Mouse (Mus musculus) thymus, postnatal 0 days (tissue): Measurements from ENCODE around the gene Misp. TPM values are rescaled to one million over a fixed set of nuclear protein-coding genes. Genes with fewer than 3 reads are reported as not detected.
A peak's percentile ranks its signal among the peaks of the same experiment; 100 is the strongest.

Experiments used
- DNase-seq: peaks from one replicate; pipeline ENCODE4 v3.0.0-alpha.2; 2015; ENCODE audit warnings: low spot score
- microRNA-seq: library from miRNA; unstranded; fragments of <30 nt; microRNA quantifications from one replicate; pipeline ENCODE4, GENCODE M21; 2016; ENCODE audit warnings: borderline number of aligned reads
- polyA plus RNA-seq: library from polyadenylated mRNA; unstranded; fragments of >200 nt; fragmentation: Nextera tagmentation; extraction: Ambion mirVana; gene quantifications from 2 replicates; pipeline ENCODE4 v1.2.1, GENCODE M21; 2015

The Misp gene
- polyA plus RNA-seq, 1 experiment from 2014 or later = 10.5 TPM

DNA sequence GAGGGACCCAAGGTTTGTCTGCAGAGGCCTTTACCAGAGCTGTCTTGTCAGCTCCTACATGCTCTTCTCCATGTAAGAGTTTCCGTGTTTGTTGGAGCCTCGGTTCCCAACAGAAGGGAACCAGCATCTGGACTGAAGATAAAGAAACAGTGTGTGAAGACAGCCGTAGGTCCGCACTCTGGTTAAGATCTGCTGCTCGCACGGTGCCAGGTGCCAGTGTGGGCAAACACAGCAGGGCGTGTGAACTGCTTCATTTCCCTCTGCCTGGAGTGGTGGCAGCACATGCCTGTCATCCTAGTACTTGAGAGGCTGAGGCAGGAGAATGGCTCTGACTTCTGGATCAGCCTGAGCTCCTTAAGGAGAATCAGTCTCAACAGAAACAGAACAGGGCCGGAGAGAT, 51.1 kb downstream of the Misp start:
- no peak for DNase-seq

DNA sequence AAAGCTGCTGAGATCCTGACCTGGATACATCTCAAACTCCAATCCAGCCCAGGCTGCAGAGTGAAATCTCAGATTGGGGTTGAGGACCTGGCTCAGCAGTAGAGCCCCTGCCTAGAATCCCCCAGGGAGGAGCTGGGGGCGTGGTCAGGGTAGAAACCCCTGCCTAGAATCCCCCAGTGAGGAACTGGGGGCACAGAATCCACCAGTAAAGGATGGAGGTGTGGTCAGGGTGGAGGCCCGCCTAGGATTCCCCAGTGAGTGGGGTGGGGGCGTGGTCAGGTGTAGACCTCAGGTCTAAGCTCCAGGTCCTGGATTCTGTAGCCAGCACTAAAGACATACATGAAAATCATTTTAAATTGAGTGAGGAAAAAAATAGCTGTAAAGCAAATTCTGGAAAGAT, 52.1 kb downstream of the Misp start:
- no peak for DNase-seq

DNA sequence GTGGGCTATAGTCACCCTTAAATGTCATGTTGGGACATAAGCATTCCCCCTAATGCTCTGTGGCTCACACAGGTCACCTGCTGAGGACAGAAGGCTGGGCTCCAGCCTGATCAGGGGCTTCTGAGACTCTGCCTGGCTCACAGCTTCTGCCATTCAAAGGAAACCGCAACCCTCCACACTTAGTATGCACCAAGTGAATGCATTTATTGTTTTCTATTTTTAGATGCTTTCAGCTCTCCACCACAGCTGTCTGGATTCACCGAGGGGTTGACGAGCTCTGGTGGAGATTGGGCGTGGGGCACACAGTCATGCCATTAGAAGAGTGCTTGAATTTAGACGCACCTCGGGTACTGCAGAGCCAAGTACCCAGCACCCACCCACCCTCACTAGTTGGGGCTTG, 52.5 kb downstream of the Misp start:
- no peak for DNase-seq

DNA sequence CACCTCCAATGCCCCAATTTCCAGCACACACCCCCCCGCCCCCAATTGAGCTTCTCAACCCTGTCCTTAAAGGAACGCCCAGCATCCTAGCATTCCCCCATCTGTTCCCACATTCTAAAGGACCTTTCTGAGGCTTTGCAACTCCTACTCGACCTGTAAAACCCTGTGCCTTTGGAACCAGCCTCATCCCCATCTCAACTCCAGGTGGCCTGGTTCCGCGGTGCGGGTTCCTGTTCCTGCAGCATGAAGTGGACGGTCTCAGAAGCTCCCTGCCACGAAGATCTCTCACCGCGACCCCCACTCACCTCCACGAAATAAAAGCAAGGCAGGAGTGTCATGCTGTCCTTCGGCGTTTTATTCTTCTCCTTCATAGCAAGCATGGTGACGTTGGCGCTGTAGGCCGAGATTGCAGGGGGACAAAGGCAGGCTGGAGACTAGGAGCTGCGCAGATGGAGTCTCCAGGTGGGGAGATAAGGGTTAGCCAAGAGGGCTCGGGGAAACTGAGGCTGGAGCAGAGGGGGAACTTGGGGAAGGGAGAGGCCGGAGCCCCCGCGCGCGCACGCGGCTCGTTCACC, 53.0 kb downstream of the Misp start:
- no peak for DNase-seq

DNA sequence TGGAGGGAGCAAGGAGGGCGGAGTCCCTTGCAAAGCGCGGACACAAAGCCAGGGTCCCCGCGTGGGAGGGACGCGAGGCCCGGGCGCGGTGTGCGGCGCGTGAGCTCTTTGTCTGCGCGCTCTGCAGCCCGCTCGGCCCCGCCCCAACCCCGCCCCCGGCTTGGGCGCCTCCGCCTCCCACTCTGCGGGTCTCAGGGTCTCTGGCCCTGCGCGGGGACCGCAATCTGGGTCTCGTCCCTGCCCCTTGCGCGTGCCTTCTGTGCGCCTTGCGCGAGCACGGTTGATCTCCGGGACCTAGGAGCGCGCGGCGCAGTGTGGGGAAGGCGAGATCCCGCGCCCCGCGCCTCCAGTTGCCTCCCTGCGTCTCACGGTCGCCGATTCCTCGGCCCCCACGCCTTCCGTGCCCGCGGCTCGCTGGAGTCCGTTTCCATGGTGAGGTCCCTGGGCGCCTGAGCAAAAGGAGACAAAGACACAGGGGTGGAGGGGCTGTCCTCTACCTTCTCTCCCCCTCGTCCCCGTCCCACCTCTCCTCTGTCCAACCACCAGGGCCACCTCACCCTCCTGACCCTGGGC, 53.6 kb downstream of the Misp start, which contains the start of the genes Prtn3 and Plppr3:
Gene Prtn3, plus strand, starts transcription at position 187 of the 573 bp plus-strand sequence.
Gene Plppr3, minus strand, starts transcription at position 345 of the 573 bp plus-strand sequence.
- peak; percentile 31 for DNase-seq

DNA sequence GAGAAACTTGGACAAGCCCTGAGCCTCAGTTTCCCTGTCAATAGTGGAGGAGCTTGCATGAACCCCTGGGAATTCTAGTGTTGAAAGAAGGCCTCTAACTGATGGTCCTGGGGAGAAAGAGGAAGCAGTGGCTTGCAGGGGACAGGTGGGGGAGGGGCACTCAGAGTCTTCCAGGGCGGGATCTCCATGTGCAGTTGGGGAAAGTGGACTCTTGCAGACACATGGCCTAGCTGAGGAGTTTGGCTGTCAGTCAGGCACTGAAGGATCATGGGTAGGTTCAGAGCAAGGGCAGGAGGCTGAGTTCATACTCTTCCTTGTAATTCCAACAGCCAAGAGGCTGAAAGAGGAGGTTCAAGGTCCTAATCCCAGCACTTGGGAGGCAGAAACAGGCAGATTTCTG, 56.4 kb downstream of the Misp start:
- DNase-seq = no peak

DNA sequence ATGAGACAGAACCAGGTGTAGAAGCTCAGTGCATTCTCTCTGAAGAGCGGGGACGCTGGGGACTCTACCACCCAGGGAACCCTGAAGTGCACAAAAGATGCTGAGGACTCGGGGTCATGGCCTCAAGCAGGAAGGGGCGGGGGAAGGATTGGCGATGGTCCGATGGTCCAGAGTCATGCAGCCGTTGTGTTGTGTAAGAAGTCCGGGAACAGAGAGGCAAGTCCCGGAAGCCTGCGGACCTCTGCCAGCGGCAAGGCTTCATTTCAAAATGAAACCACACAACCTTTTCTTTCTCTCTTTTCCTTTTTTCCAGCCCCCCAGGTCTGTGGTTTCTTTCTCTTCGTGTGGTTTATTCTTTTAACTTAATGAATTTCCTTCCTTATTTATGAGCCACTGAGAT, 57.0 kb downstream of the Misp start:
- no peak for DNase-seq

DNA sequence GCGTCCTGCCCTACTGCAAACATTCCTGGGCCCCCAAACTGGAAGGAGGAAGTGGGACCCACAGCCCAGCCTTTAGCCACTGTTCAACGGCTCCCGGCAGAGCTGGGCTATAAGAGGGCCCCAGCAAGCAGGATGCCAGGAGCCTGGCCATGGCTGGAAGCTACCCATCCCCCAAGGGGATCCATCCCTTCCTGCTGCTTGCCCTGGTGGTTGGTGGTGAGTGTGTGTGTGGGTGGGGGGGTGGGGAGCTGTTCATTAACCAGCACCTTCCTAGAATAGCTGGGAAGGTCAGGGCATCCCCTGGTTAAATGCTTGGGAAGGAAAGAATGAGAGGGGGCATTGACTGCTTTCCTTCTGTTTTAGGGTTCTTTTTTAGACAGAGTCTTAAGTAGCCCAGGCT, 58.7 kb downstream of the Misp start:
- no peak for DNase-seq

Small RNA genes lying within 50 kb of the gene (microRNA-seq; reads per million reads assigned to microRNA genes)
- gene Mir6910 = not detected

Other genes with a start within 250 kb of the Misp start
- gene Theg, start 233.7 kb upstream of the Misp start, polyA plus RNA-seq = not detected in 2 replicates
- not detected in 2 replicates for gene C2cd4c, start 207.0 kb upstream of the Misp start, polyA plus RNA-seq
- 0.24 and 0.26 TPM in 2 replicates for gene Shc2, start 183.1 kb upstream of the Misp start, polyA plus RNA-seq
- 0.10 TPM in 1 of 2 replicates, not detected in the other for gene Odf3l2, start 175.3 kb upstream of the Misp start, polyA plus RNA-seq
- 2.4 and 3.4 TPM in 2 replicates for gene Madcam1, start 156.4 kb upstream of the Misp start, polyA plus RNA-seq
- gene Tpgs1, start 151.6 kb upstream of the Misp start, polyA plus RNA-seq = 56.0 and 58.2 TPM in 2 replicates
- 138 and 141 TPM in 2 replicates for gene Cdc34, start 138.8 kb upstream of the Misp start, polyA plus RNA-seq
- 0.35 and 0.48 TPM in 2 replicates for gene Gzmm, start 132.0 kb upstream of the Misp start, polyA plus RNA-seq
- 376 and 398 TPM in 2 replicates for gene Bsg, start 116.5 kb upstream of the Misp start, polyA plus RNA-seq
- 0.05 TPM in 1 of 2 replicates, not detected in the other for gene Hcn2, start 104.4 kb upstream of the Misp start, polyA plus RNA-seq
- gene Polrmt, start 74.4 kb upstream of the Misp start, polyA plus RNA-seq = 35.2 and 39.5 TPM in 2 replicates
- gene Fgf22, start 65.9 kb upstream of the Misp start, polyA plus RNA-seq = 0.23 TPM in 1 of 2 replicates, not detected in the other
- 74.1 and 80.0 TPM in 2 replicates for gene Rnf126, start 54.0 kb upstream of the Misp start, polyA plus RNA-seq
- gene Fstl3, start 43.7 kb upstream of the Misp start, polyA plus RNA-seq = 5.4 and 6.0 TPM in 2 replicates
- 31.6 and 32.5 TPM in 2 replicates for gene Prss57, start 30.0 kb upstream of the Misp start, polyA plus RNA-seq
- 50.5 and 51.3 TPM in 2 replicates for gene Palm, start 27.4 kb upstream of the Misp start, polyA plus RNA-seq
- gene Ptbp1, start 33.4 kb downstream of the Misp start, polyA plus RNA-seq = 217 and 246 TPM in 2 replicates
- 1.7 TPM in 2 replicates for gene Prtn3, start 53.5 kb downstream of the Misp start, polyA plus RNA-seq
- gene Plppr3, start 53.6 kb downstream of the Misp start, polyA plus RNA-seq = 3.3 and 3.4 TPM in 2 replicates
- gene Elane, start 65.3 kb downstream of the Misp start, polyA plus RNA-seq = 0.30 and 0.74 TPM in 2 replicates
- 4.2 TPM in 1 of 2 replicates, not detected in the other for gene Cfd, start 69.9 kb downstream of the Misp start, polyA plus RNA-seq
- 32.6 and 39.1 TPM in 2 replicates for gene Med16, start 87.9 kb downstream of the Misp start, polyA plus RNA-seq
- gene Gm26602, start 89.9 kb downstream of the Misp start, polyA plus RNA-seq = 5.3 and 15.5 TPM in 2 replicates
- 0.48 and 1.2 TPM in 2 replicates for gene Kiss1r, start 96.0 kb downstream of the Misp start, polyA plus RNA-seq
- 129 and 131 TPM in 2 replicates for gene R3hdm4, start 100.2 kb downstream of the Misp start, polyA plus RNA-seq
- 3.7 TPM in 2 replicates for gene Arid3a, start 106.1 kb downstream of the Misp start, polyA plus RNA-seq
- 77.5 and 85.8 TPM in 2 replicates for gene Wdr18, start 139.2 kb downstream of the Misp start, polyA plus RNA-seq
- gene Grin3b, start 149.7 kb downstream of the Misp start, polyA plus RNA-seq = 0.09 and 0.20 TPM in 2 replicates
- gene Tmem259, start 163.3 kb downstream of the Misp start, polyA plus RNA-seq = 19.4 and 25.8 TPM in 2 replicates
- gene Cnn2, start 167.6 kb downstream of the Misp start, polyA plus RNA-seq = 137 and 152 TPM in 2 replicates
- 5.2 and 5.8 TPM in 2 replicates for gene Abca7, start 175.5 kb downstream of the Misp start, polyA plus RNA-seq
- gene Arhgap45, start 195.7 kb downstream of the Misp start, polyA plus RNA-seq = 179 and 206 TPM in 2 replicates
- 153 and 158 TPM in 2 replicates for gene Polr2e, start 218.8 kb downstream of the Misp start, polyA plus RNA-seq
- gene Gpx4, start 226.2 kb downstream of the Misp start, polyA plus RNA-seq = 640 and 681 TPM in 2 replicates